Mouse (Mus musculus) intestine, postnatal 0 days (tissue): ENCODE data around the gene Cnnm4. TPM values are rescaled to one million over a fixed set of nuclear protein-coding genes. Genes with fewer than 3 reads are reported as not detected.

ENCODE experiments used
- ATAC-seq: fragments of 200-750 bp; cut with Nextera tagmentation; 2 replicates; pipeline ENCODE4 v1.8.0; 2017; ENCODE audit warnings: mild to moderate bottlenecking, moderate TSS enrichment, moderate library complexity
- H3K27ac ChIP-seq: fragments of 300-500 bp; sonication (generic); 2 replicates; pipeline ENCODE4 v1.5.1; 2014; ENCODE audit warnings: mild to moderate bottlenecking, low read depth, low read length, moderate library complexity
- H3K27me3 ChIP-seq: fragments of 300-500 bp; sonication (generic); replicated peaks from 2 replicates; pipeline ENCODE4 v1.6.1; 2014; ENCODE audit warnings: low read length, mixed read lengths; ENCODE audit not compliant: control insufficient read depth, insufficient read depth
- H3K36me3 ChIP-seq: fragments of 300-500 bp; sonication (generic); 2 replicates; pipeline ENCODE4 v1.6.1; 2014; ENCODE audit warnings: mild to moderate bottlenecking, moderate library complexity; ENCODE audit not compliant: control insufficient read depth, insufficient read depth
- H3K4me1 ChIP-seq: fragments of 300-500 bp; sonication (generic); replicated peaks from 2 replicates; pipeline ENCODE4 v1.6.1; 2014; ENCODE audit warnings: antibody characterized with exemption, low read length, mixed read lengths; ENCODE audit not compliant: control insufficient read depth, insufficient read depth
- H3K4me2 ChIP-seq: fragments of 300-500 bp; sonication (generic); replicated peaks from 2 replicates; pipeline ENCODE4 v1.6.1; 2014; ENCODE audit warnings: low read depth, mild to moderate bottlenecking, moderate library complexity
- H3K4me3 ChIP-seq: fragments of 300-500 bp; sonication (generic); 2 replicates; pipeline ENCODE4 v1.5.1; 2014; ENCODE audit warnings: low read depth, low read length
- H3K9ac ChIP-seq: fragments of 300-500 bp; sonication (generic); 2 replicates; pipeline ENCODE4 v1.6.1; 2014; ENCODE audit warnings: mild to moderate bottlenecking, low read depth, low read length
- H3K9me3 ChIP-seq: fragments of 300-500 bp; sonication (generic); 2 replicates; pipeline ENCODE4 v1.6.1; 2016; ENCODE audit warnings: mixed run types; ENCODE audit not compliant: control insufficient read depth
- CTCF ChIP-seq: sonication (generic); IDR thresholded peaks from 2 replicates; pipeline ENCODE4 v1.5.1; 2016; ENCODE audit warnings: low read depth, mild to moderate bottlenecking, control low read depth, antibody characterized with exemption, moderate library complexity
- WGBS: fragments of 180-500 bp; shearing (Covaris S2); extraction: QIAGEN DNeasy Blood & Tissue Kit; methylation state at CpG from one replicate; pipeline ENCODE4 v1.1.7; 2014; 5-methylcytosine and 5-hydroxymethylcytosine counted together
- polyA plus RNA-seq: library from polyadenylated mRNA; unstranded; fragments of >200 nt; fragmentation: Nextera tagmentation; extraction: Ambion mirVana; gene quantifications from 2 replicates; pipeline ENCODE4 v1.2.1, GENCODE M21; 2015

Cnnm4 gene
- polyA plus RNA-seq: 17.4 and 18.4 TPM in 2 replicates

GRCm38 (mm10) chr1:36471181-36472105 lies at the start of gene Cnnm4:
Gene Cnnm4 (plus strand): TSS chr1:36471620.
- H3K4me1 ChIP-seq: peaks cover 22% of the 10 kb centered on the region
- TF ChIP-seq CTCF: peak; percentile 69
- peak within 1 kb of the TSS; percentile 88 for H3K4me2 ChIP-seq
- no peaks in the 10 kb centered on the region for H3K27me3 ChIP-seq
- peak; percentile 83 for ATAC-seq
- peak within 1 kb of the TSS; percentile 72 for H3K4me3 ChIP-seq
- peak within 1 kb of the TSS; percentile 91 for H3K27ac ChIP-seq
- H3K9ac ChIP-seq: peak within 1 kb of the TSS; percentile 74
- WGBS: under 1% methylated on average over 71 of the region's 98 CpGs
- no peaks in the 10 kb centered on the region; the same call in 1 of the 2 replicates for H3K36me3 ChIP-seq
- H3K9me3 ChIP-seq: no peaks in the 10 kb centered on the region

DNA sequence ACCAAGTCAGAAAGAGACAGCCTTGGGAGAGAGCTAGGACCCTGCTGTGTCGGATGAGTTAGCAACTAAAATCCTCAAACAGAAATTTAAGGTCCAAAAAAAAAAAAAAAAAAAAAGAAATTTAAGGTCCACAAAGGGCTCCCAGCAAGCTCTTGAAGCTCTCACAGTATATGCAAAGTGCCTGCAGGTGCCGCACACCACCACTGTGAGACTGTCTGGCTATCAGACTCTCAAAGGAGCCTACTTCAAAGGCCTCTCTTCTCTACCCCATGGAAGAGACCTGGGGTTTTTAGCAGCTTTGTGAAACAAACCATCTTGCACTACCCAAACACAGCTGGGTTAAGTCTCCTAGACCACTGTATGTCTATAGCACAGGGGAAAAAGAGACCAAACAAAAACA lies 41.9 kb upstream of the Cnnm4 start:
- Histone ChIP-seq H3K4me2 (no peak overlapping the region), H3K4me1 (no peaks in the 10 kb centered on the region), H3K4me3 (no peak overlapping the region), H3K9me3 (no peaks in the 10 kb centered on the region), H3K9ac (no peak overlapping the region), H3K27ac (no peak overlapping the region), H3K36me3 (peaks cover 65% of the 10 kb centered on the region), H3K27me3 (no peaks in the 10 kb centered on the region)
- no peak for TF ChIP-seq CTCF
- ATAC-seq: no peak
- WGBS: 96% methylated on average over 2 of the region's 2 CpGs

DNA sequence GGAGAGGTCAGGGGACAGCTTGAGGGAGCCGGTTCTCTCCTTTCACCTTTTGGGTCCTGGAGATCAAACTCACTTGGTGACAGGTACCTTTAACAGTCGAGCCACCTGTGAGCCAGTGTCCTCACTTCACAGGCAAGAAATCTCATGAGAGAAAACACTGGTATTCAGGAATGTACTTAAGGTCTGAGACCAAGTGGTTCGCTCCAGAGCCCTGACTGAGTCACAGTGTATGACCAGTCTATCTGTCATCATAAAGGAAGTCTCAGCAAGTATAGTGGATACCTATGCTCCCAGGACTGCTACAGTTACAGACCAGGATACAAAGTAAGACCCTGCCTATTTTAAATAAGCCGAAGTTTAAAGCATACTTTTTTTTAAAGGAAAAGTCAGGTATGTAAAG lies 38.4 kb upstream of the Cnnm4 start:
- no peak for TF ChIP-seq CTCF
- H3K4me1 ChIP-seq: no peaks in the 10 kb centered on the region
- H3K27me3 ChIP-seq: no peaks in the 10 kb centered on the region
- no peak overlapping the region for H3K9ac ChIP-seq
- ATAC-seq: no peak
- peaks cover 61% of the 10 kb centered on the region for H3K36me3 ChIP-seq
- no peak overlapping the region for H3K4me3 ChIP-seq
- H3K27ac ChIP-seq: no peak overlapping the region
- WGBS: 73% methylated on average over 4 of the region's 4 CpGs
- H3K9me3 ChIP-seq: no peaks in the 10 kb centered on the region
- no peak overlapping the region for H3K4me2 ChIP-seq

DNA sequence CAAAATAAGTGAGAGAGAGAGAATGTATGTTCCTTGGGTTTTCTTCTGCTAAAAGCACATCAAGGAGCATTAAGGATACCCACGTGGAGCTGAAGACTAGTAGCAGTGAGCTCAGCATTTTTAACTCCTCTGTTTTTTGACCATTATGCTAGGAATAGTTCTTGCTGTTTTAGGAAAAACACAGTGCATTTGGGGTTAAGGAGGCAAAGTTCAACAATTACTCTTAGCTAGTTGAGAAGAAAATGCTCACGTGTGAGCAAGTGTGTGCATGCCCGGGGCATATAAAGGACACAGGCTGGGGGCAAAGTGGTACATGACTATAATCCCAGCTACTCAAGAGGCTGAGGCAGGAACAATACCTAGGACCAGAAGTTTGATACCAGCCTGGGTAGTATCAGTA lies 37.8 kb upstream of the Cnnm4 start:
- Histone ChIP-seq H3K27ac (no peak overlapping the region), H3K27me3 (no peaks in the 10 kb centered on the region), H3K9me3 (no peaks in the 10 kb centered on the region), H3K4me1 (no peaks in the 10 kb centered on the region), H3K4me3 (no peak overlapping the region), H3K36me3 (peaks cover 61% of the 10 kb centered on the region), H3K4me2 (no peak overlapping the region), H3K9ac (no peak overlapping the region)
- no peak for TF ChIP-seq CTCF
- no peak for ATAC-seq
- 88% methylated on average over 3 of the region's 3 CpGs for WGBS

DNA sequence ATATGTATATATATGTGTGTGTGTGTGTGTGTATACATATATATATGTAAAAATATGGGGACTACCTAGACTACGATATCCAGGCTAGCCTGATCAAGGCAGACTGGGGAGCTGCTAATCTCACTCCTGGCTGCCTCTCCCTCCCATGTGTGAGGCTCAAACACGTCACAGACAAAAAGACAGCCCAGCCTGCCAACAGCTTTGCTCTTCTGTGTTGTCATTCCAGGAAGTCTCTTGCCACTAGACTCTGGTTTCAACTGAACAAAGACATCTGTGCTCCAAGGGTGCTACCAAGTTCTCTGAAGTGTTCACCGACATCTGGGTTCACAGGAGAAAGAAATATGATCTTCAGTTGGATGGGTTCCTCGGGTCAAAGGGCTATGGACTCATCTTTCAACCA lies 36.3 kb upstream of the Cnnm4 start:
- Histone ChIP-seq H3K9me3 (no peaks in the 10 kb centered on the region), H3K9ac (no peak overlapping the region), H3K36me3 (peaks cover 65% of the 10 kb centered on the region), H3K27ac (no peak overlapping the region), H3K4me1 (no peaks in the 10 kb centered on the region), H3K27me3 (no peaks in the 10 kb centered on the region), H3K4me3 (no peak overlapping the region), H3K4me2 (no peak overlapping the region)
- no peak for ATAC-seq
- 77% methylated on average over 4 of the region's 4 CpGs for WGBS
- TF ChIP-seq CTCF: no peak

DNA sequence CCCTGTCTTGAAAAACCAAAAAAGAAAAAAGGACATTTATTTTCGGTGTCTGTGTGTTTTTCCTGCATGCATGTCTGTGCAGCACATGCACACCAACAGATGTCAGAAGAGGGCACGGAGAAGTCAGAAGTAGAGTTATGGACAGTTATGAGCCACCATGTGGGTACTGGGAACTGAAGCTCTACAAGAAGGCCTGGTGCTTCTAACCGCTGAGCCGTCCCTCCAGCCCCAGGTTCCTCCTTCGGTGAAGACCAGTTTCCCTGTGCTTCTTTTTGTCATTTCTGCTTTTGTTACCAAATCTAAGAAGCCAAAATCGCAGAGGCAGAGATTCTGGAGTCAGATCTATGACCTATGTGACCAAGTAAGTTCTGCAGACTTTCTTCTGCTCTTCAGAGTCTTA lies 34.9 kb upstream of the Cnnm4 start:
- Histone ChIP-seq H3K9ac (no peak overlapping the region), H3K36me3 (peaks cover 63% of the 10 kb centered on the region), H3K4me3 (no peak overlapping the region), H3K4me1 (no peaks in the 10 kb centered on the region), H3K27me3 (no peaks in the 10 kb centered on the region), H3K27ac (no peak overlapping the region), H3K9me3 (no peaks in the 10 kb centered on the region), H3K4me2 (no peak overlapping the region)
- ATAC-seq: no peak
- no peak for TF ChIP-seq CTCF
- 95% methylated on average over 6 of the region's 6 CpGs for WGBS
